Mouse (Mus musculus) inflammation-experienced regulatory T-cells, adult 6 months (primary cell): ENCODE results near the gene Ankzf1. TPM values are rescaled to one million over a fixed set of nuclear protein-coding genes. Genes with fewer than 3 reads are reported as not detected.

Source experiments
- ATAC-seq: one replicate; pipeline ENCODE4 v1.8.0; 2017
- polyA plus RNA-seq, 3 experiments: library from polyadenylated mRNA; unstranded; fragments of 100-300 nt; shearing (Covaris generic); gene quantifications; one replicate each; pipeline ENCODE4 v1.2.1; 2017

Gene Ankzf1
- 10 to 100 TPM; 16.5 to 28.6 (median 25.1) TPM for polyA plus RNA-seq

DNA sequence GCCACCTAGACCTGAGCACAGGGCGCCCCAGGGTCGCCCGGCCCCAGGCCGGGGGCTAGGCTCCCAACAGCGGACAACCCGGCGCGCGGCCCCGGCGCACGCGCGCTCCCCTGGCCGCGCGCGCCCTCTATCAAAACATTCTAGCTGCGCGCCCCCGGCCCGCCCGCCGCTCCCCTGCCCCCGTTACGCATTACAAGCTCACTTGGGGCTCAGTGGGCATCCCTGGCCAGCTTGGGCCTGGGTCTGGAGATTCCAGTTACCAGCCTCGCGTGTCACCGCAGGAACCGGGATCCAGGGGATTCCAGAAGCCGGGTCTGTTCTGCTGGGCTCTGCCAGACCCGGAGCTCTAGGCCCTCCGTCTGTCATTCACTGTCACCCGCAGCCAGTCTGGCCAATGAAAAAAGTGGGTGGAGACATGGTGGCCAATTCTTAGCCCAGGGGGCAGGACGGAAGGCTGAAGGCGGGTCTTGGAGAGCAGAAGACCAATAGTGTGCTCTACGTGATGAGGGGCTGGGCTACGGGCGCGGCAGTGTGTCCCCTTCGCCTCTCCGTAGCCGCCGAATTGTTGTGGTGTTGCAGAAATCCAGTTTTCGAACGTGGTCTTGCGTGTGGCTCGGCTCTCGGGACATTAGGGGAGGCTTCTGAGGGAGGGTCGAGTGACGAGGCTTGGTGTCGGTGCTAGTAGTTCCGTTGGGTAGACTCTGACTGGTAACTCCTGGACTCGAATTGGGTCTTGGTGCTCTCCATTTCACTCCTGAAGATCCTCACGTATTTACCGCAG is at the start of gene Ankzf1, which contains the start of gene Atg9a:
TSS of gene Ankzf1 (plus strand) at position 530 of the 781 bp plus-strand sequence.
TSS of gene Atg9a (minus strand) at position 575 of the 781 bp plus-strand sequence.
- peak; percentile 100 for ATAC-seq

DNA sequence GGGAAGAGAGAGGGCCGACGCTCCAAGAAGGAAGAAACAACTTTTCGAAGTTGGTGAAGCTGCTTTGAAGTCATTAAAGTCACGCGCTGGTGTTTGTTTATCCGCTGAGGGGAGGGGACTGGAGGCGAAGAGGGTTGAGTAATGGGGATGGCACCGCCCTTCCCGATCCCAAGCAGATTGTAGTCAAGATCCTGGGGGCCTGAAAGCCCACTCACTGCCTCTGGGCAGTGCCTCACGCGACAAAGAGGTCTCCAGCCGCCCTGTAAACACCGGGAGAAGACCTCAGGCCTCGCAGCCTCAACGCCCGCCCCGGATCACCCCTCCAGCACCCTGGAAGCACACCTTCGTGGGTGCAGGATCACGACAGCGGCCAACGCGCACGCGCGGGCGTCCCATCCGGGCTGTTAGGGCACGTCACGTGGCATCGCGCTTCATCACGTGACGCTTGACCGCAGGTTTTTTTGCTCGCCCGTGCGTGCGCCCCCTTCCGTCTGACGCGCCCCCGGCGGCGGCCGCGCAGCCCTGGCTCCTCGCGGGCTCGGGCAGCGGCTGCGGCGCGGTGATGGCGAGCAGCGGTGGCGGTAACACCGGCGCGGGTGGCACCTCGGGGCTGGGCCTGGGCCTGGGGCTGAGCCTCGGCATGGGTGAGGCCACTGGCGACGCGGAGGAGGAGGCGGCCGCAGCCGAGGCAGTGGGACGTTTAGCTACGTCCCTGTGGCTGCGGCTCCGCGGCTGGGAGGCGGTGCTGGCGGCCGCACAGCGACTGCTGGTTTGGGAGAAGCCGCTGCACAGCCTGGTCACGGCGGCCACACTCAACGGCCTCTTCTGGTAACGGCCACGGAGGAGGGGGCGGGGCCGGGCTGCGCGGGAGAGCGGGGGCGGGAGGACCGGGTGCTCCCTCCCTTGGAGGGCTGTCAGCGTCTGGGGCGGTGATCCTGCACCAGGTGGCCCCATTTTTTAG is 49.4 kb upstream of the Ankzf1 start, which contains the start of the genes Cnppd1 and Retreg2:
TSS of gene Cnppd1 (minus strand) at position 411 of the 961 bp plus-strand sequence.
TSS of gene Retreg2 (plus strand) at position 478 of the 961 bp plus-strand sequence.
- peak; percentile 73 for ATAC-seq

- no peak for ATAC-seq
Measured at GRCm38 (mm10) chr1:75145589-75145988, 46.4 kb upstream of the Ankzf1 start.

DNA sequence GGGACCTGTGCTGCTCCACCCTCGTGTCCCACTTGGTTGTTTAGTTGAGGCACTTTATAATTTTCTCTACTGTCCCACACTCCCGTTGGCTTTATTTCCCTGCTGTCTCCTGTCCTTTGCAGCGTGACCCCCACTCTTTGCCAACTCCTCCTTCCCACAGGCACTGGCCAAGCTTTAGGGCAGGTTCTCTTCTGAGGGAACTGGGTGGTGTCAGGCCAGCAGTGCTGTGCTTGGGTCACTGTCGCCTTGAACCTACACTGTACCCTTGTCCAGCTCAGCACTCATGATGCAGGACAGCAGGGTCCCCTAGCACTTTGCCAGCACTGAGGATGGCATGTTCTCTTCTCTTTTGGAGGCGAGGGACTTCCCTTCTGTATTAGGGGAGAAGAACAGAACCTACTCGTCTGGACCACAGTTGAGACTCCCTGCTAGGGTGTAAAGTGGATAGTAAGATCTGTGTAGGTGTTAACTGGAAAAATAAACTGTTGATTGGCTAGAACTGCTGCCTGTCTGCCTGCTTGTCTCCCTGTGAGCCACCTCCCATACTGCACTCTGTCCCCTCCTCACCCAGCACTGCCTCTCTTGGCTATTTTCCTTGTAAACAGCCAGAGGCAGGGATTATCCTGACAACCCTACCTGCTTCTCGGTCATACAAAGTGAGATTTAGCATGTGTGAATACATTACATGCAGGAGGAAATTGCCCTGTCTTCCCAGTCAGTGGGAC is 44.4 kb upstream of the Ankzf1 start:
- ATAC-seq: no peak

GRCm38 (mm10) chr1:75148727-75149126 is 43.2 kb upstream of the Ankzf1 start:
- ATAC-seq: no peak

GRCm38 (mm10) chr1:75155837-75156236 is 36.1 kb upstream of the Ankzf1 start:
- ATAC-seq: no peak

DNA sequence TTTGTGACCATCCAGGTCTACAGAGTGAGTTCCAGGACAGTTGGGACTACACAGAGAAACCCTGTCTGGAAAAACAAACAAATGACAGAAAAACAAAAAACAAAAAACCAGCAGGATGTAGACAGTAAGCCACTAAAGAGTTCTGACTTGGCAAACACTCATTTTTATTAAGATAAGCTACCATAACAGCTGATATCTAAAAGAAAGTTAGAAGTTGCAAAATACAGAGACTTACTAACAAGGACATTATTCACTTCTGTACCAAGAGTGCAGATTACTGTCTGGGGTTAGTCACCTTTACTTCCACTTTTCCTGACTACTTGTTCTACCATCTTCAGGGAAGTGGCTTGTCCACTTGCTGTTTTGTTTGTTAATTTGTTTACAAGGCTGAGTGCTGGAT is 33.0 kb upstream of the Ankzf1 start:
- no peak for ATAC-seq

- ATAC-seq: no peak
Measured at GRCm38 (mm10) chr1:75159540-75160255, 32.3 kb upstream of the Ankzf1 start.

DNA sequence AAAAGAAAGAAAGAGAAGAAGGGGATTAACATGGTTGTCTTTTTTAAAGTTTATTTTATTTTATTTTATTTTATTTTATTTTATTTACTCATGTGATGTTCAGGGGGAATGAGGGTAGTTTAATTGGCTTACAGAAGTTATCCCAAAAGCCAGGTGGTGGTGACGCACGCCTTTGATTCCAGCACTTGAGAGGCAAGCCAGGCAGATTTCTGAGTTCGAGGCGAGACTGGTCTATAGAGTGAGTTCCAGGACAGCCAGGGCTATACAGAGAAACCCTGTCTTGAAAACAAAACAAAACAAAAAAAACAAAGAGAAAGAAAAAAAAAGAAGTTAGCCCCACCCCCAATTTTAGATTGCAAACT is 31.7 kb upstream of the Ankzf1 start:
- no peak for ATAC-seq

- ATAC-seq: peak; percentile 4
Measured at GRCm38 (mm10) chr1:75168093-75168471, 23.9 kb upstream of the Ankzf1 start.

DNA sequence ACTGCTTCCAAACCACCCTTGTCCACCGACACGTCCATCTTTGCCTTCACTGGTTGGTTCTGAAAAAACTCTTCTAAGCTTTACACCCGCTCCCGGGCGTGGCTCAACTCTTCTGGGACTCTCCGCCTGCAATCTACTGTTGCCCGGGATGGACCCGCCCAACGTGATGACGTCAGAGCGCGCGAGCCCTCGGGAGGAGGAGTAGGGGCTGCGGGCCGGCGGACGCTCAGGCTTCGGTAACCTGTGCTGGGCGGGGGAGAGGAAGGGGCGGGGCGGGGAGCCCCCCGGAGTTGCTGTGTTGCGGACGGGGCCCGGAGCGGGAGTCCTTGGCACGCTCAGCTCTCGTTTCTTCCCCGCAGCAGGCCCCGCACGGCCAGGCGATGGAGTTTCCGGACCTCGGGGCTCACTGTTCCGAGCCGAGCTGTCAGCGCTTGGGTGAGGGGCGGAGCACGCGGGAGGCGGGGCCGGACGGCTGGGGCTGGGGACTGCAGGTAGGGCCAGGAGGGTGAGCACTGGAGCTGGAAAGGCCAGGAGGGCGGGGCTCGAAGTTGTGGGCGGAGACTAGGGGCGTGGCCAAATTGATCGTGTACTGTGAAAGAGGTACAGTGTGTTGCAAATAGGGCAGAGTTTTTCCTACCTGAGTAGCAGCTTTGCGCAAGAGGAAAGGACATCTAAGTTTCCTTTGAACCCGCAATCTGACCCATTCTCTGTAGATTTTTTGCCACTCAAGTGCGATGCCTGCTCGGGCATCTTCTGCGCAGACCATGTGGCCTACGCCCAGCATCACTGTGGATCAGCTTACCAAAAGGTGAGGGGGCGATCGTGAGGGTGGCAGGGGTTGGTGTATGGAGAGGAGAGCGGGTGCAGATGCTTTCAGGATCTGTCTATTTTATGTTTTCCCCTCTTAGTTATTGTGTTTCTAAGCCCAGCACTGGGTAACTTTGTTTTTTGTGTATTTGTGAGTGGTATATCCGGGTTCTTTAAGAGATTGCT is 23.2 kb upstream of the Ankzf1 start, which contains the start of gene Zfand2b:
TSS of gene Zfand2b (plus strand) at position 175 of the 993 bp plus-strand sequence.
- ATAC-seq: peak; percentile 91

GRCm38 (mm10) chr1:75179334-75180104 is 12.4 kb upstream of the Ankzf1 start:
- peak; percentile 32 for ATAC-seq

DNA sequence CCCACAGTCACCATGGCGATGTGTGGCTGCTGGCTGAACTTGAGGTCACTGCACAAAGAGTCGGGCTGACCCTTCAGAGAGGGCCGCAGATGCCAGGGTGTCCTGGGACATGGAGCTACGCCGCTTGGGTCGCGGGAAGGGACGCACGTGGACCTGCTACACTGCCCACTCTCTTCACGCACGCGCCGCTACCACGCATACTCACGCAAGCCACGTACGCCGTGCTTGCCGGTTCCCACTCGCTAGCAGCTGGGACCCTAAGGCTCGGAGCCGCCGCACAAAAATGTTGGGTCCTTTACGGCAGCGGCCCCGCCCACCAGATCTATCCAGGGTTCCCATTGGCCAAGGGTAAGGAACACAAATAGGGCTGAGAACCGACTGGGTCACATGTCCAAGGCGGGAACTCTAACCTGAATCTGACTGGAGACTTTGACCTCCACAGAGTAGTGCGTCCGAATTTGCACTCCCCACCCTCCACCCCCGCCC is 11.8 kb upstream of the Ankzf1 start, which contains the start of gene Abcb6:
TSS of gene Abcb6 (minus strand) at position 288 of the 486 bp plus-strand sequence.
- peak; percentile 88 for ATAC-seq

GRCm38 (mm10) chr1:75180741-75181140 is 11.2 kb upstream of the Ankzf1 start:
- no peak for ATAC-seq

GRCm38 (mm10) chr1:75181377-75181870 is 10.5 kb upstream of the Ankzf1 start:
- ATAC-seq: no peak

DNA sequence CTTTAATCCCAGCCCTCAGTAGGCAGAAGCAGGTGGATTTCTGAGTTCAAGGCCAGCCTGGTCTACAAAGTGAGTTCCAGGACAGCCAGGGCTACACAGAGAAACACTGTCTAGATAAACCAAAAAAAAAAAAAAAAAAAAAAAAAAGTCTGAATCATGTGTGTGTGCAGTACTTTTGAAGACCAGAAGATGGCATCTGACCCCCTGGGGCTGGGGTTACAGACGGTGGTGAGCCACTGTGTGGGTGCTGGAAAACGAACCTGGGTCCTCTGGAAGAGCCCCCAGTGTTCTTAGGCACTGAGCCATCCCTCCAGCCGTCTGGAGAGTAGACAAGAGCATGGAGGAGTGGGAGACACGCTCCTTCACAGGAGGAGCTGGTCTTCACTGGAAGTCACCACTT is 9.8 kb upstream of the Ankzf1 start:
- ATAC-seq: no peak

GRCm38 (mm10) chr1:75185495-75185894 is 6.5 kb upstream of the Ankzf1 start:
- ATAC-seq: no peak

DNA sequence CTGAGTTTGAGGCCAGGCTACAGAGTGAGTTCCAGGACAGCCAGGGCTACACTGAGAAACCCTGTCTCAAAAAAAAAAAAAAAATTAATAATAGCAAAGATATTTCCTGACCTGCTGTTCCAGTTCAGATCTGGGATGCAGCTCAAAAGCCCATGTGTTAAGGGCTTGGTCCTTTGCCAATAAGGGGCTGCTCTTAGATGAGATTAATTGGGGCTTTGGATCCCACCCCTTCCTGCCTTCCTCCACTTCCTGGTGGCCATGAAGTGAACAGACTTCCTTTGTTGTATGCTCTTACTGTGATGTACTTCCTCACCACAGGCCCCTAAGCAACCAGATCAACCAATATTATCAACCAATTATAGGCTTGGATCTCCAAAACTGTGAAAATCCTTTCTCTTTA is 4.8 kb upstream of the Ankzf1 start:
- ATAC-seq: no peak

- ATAC-seq: no peak
Measured at GRCm38 (mm10) chr1:75187914-75188483, 4.0 kb upstream of the Ankzf1 start.
